Mouse (Mus musculus) spleen, adult 2 months (tissue): Measurements from ENCODE around the gene Atad1.

Experiments
- CTCF ChIP-seq: fragments of 200-500 bp; IDR thresholded peaks from 2 replicates; pipeline ENCODE4 v1.5.1; 2011; ENCODE audit warnings: mild to moderate bottlenecking, inconsistent platforms; ENCODE audit not compliant: insufficient read depth, insufficient read length, insufficient replicate concordance; ENCODE audit errors: extremely low read depth
- POLR2A ChIP-seq: fragments of 200-500 bp; IDR thresholded peaks from 2 replicates; pipeline ENCODE4 v1.6.1; 2011; ENCODE audit warnings: low read depth, low read length, inconsistent platforms

GRCm38 (mm10) chr19:32753386-32753785 lies 13.8 kb upstream of the Atad1 start:
- no peak for TF ChIP-seq POLR2A
- no peak for TF ChIP-seq CTCF
